Mouse (Mus musculus) inflammation-experienced regulatory T-cells, adult 6 months (primary cell): ENCODE results near the gene Arhgef6. TPM values are rescaled to one million over a fixed set of nuclear protein-coding genes. Genes with fewer than 3 reads are reported as not detected.

Experiments used
- ATAC-seq: one replicate; pipeline ENCODE4 v1.8.0; 2017
- polyA plus RNA-seq, 3 experiments: library from polyadenylated mRNA; unstranded; fragments of 100-300 nt; shearing (Covaris generic); gene quantifications; one replicate each; pipeline ENCODE4 v1.2.1; 2017

Arhgef6 gene
- polyA plus RNA-seq, 3 experiments from 2014 or later = 74.2 to 95.3 (median 80.3) TPM

GRCm38 (mm10) chrX:57303188-57303878 is 35.2 kb downstream of the Arhgef6 start:
- ATAC-seq = no peak

GRCm38 (mm10) chrX:57298946-57299345 is 39.6 kb downstream of the Arhgef6 start:
- ATAC-seq = no peak

GRCm38 (mm10) chrX:57288458-57288857 is 50.1 kb downstream of the Arhgef6 start:
- ATAC-seq = no peak

GRCm38 (mm10) chrX:57286281-57286680 is 52.2 kb downstream of the Arhgef6 start:
- no peak for ATAC-seq

- ATAC-seq = no peak
These were observed 56.3 kb downstream of the Arhgef6 start for GRCm38 (mm10) chrX:57282184-57282583.

GRCm38 (mm10) chrX:57277560-57278335 is 60.8 kb downstream of the Arhgef6 start:
- no peak for ATAC-seq

- no peak for ATAC-seq
These were observed 75.0 kb downstream of the Arhgef6 start for GRCm38 (mm10) chrX:57263515-57263914.

GRCm38 (mm10) chrX:57260744-57261143 is 77.8 kb downstream of the Arhgef6 start:
- peak; percentile 98 for ATAC-seq

GRCm38 (mm10) chrX:57253329-57254055 is 85.0 kb downstream of the Arhgef6 start:
- peak; percentile 93 for ATAC-seq

- ATAC-seq = peak; percentile 54
These were observed 100.0 kb downstream of the Arhgef6 start for GRCm38 (mm10) chrX:57238572-57238971.

GRCm38 (mm10) chrX:57235982-57236381 is 102.5 kb downstream of the Arhgef6 start:
- no peak for ATAC-seq

GRCm38 (mm10) chrX:57233596-57233995 is 104.9 kb downstream of the Arhgef6 start:
- no peak for ATAC-seq

GRCm38 (mm10) chrX:57228178-57228577 is 110.4 kb downstream of the Arhgef6 start:
- peak; percentile 88 for ATAC-seq

- no peak for ATAC-seq
These were observed 115.2 kb downstream of the Arhgef6 start for GRCm38 (mm10) chrX:57223301-57223700.

- peak; percentile 49 for ATAC-seq
These were observed 116.6 kb downstream of the Arhgef6 start for GRCm38 (mm10) chrX:57221881-57222280.

- peak; percentile 65 for ATAC-seq
These were observed 119.0 kb downstream of the Arhgef6 start for GRCm38 (mm10) chrX:57219563-57219962.

GRCm38 (mm10) chrX:57216271-57216670 is 122.3 kb downstream of the Arhgef6 start:
- peak; percentile 45 for ATAC-seq

GRCm38 (mm10) chrX:57215495-57215894 is 123.0 kb downstream of the Arhgef6 start:
- no peak for ATAC-seq

GRCm38 (mm10) chrX:57212862-57213261 is 125.7 kb downstream of the Arhgef6 start:
- no peak for ATAC-seq

GRCm38 (mm10) chrX:57211876-57212275 is 126.7 kb downstream of the Arhgef6 start, which contains the start of gene Cd40lg:
TSS of gene Cd40lg (plus strand) at chrX:57212143.
- peak; percentile 22 for ATAC-seq

GRCm38 (mm10) chrX:57210591-57210990 is 127.9 kb downstream of the Arhgef6 start:
- ATAC-seq = peak; percentile 86

GRCm38 (mm10) chrX:57200397-57200796 is 138.1 kb downstream of the Arhgef6 start:
- ATAC-seq = peak; percentile 63

GRCm38 (mm10) chrX:57198036-57198435 is 140.5 kb downstream of the Arhgef6 start:
- ATAC-seq = no peak
